Mouse (Mus musculus): ENCODE measurements around the gene Nln. TPM values are rescaled to one million over a fixed set of nuclear protein-coding genes. Genes with fewer than 3 reads are reported as not detected.

Gene Nln
- polyA plus RNA-seq, 1 experiment = 3.7 TPM

GRCm38 (mm10) chr13:104065649-104066347, 43.6 kb downstream of the Nln start:
- WGBS = 91% methylated on average over 2 of the region's 2 CpGs
- Histone ChIP-seq H3K27me3 (ENCODE audit: control insufficient read depth, insufficient read depth, low read length) (no peaks in the 10 kb centered on the region), H3K4me3 (ENCODE audit: extremely low read depth, insufficient read depth, insufficient read length) (no peak overlapping the region), H3K27ac (ENCODE audit: insufficient read depth, low read length) (no peak overlapping the region), H3K4me1 (ENCODE audit: control insufficient read depth, insufficient read depth, insufficient read length) (no peaks in the 10 kb centered on the region), H3K36me3 (ENCODE audit: control insufficient read depth, insufficient read depth, low read length) (peaks cover 8% of the 10 kb centered on the region)
- TF ChIP-seq POLR2A (IDR thresholded peaks at IDR 0.05; ENCODE audit: low read depth, low read length) = no peak
- TF ChIP-seq CTCF (IDR thresholded peaks at IDR 0.05; ENCODE audit: extremely low read depth, insufficient read depth, insufficient read length, insufficient replicate concordance) = no peak
- no peak for DNase-seq (ENCODE audit: low read depth in 1 of 2, low spot score in 2 of 2)

GRCm38 (mm10) chr13:104063061-104063460, 46.4 kb downstream of the Nln start:
- no peak for DNase-seq (ENCODE audit: low read depth in 1 of 2, low spot score in 2 of 2)
- Histone ChIP-seq H3K4me3 (ENCODE audit: extremely low read depth, insufficient read depth, insufficient read length) (no peak overlapping the region), H3K27me3 (ENCODE audit: control insufficient read depth, insufficient read depth, low read length) (no peaks in the 10 kb centered on the region), H3K36me3 (ENCODE audit: control insufficient read depth, insufficient read depth, low read length) (peaks cover 1% of the 10 kb centered on the region), H3K27ac (ENCODE audit: insufficient read depth, low read length) (no peak overlapping the region), H3K4me1 (ENCODE audit: control insufficient read depth, insufficient read depth, insufficient read length) (no peaks in the 10 kb centered on the region)
- TF ChIP-seq CTCF (IDR thresholded peaks at IDR 0.05; ENCODE audit: extremely low read depth, insufficient read depth, insufficient read length, insufficient replicate concordance) (no peak), POLR2A (IDR thresholded peaks at IDR 0.05; ENCODE audit: low read depth, low read length) (no peak)
- WGBS = 90% methylated on average over 9 of the region's 9 CpGs

GRCm38 (mm10) chr13:104061975-104062750, 47.3 kb downstream of the Nln start:
- H3K27me3 ChIP-seq (ENCODE audit: control insufficient read depth, insufficient read depth, low read length) = no peaks in the 10 kb centered on the region
- no peak for DNase-seq (ENCODE audit: low read depth in 1 of 2, low spot score in 2 of 2)
- H3K4me3 ChIP-seq (ENCODE audit: extremely low read depth, insufficient read depth, insufficient read length) = no peak overlapping the region
- no peak overlapping the region for H3K27ac ChIP-seq (ENCODE audit: insufficient read depth, low read length)
- no peaks in the 10 kb centered on the region for H3K4me1 ChIP-seq (ENCODE audit: control insufficient read depth, insufficient read depth, insufficient read length)
- WGBS = 80% methylated on average over 2 of the region's 2 CpGs
- TF ChIP-seq POLR2A (IDR thresholded peaks at IDR 0.05; ENCODE audit: low read depth, low read length) = no peak
- TF ChIP-seq CTCF (IDR thresholded peaks at IDR 0.05; ENCODE audit: extremely low read depth, insufficient read depth, insufficient read length, insufficient replicate concordance) = no peak
- peaks cover 1% of the 10 kb centered on the region for H3K36me3 ChIP-seq (ENCODE audit: control insufficient read depth, insufficient read depth, low read length)

GRCm38 (mm10) chr13:104060231-104060630, 49.2 kb downstream of the Nln start:
- H3K4me3 ChIP-seq (ENCODE audit: extremely low read depth, insufficient read depth, insufficient read length) = no peak overlapping the region
- 87% methylated on average over 1 of the region's 1 CpGs for WGBS
- no peaks in the 10 kb centered on the region for H3K4me1 ChIP-seq (ENCODE audit: control insufficient read depth, insufficient read depth, insufficient read length)
- no peak for TF ChIP-seq POLR2A (IDR thresholded peaks at IDR 0.05; ENCODE audit: low read depth, low read length)
- TF ChIP-seq CTCF (IDR thresholded peaks at IDR 0.05; ENCODE audit: extremely low read depth, insufficient read depth, insufficient read length, insufficient replicate concordance) = no peak
- H3K36me3 ChIP-seq (ENCODE audit: control insufficient read depth, insufficient read depth, low read length) = no peaks in the 10 kb centered on the region; the same call in none of the 2 replicates
- no peak overlapping the region for H3K27ac ChIP-seq (ENCODE audit: insufficient read depth, low read length)
- no peak for DNase-seq (ENCODE audit: low read depth in 1 of 2, low spot score in 2 of 2)
- H3K27me3 ChIP-seq (ENCODE audit: control insufficient read depth, insufficient read depth, low read length) = no peaks in the 10 kb centered on the region

- WGBS = 81% methylated on average over 4 of the region's 4 CpGs
- Histone ChIP-seq H3K4me1 (ENCODE audit: control insufficient read depth, insufficient read depth, insufficient read length) (no peaks in the 10 kb centered on the region), H3K27me3 (ENCODE audit: control insufficient read depth, insufficient read depth, low read length) (no peaks in the 10 kb centered on the region), H3K4me3 (ENCODE audit: extremely low read depth, insufficient read depth, insufficient read length) (no peak overlapping the region), H3K36me3 (ENCODE audit: control insufficient read depth, insufficient read depth, low read length) (no peaks in the 10 kb centered on the region; the same call in none of the 2 replicates), H3K27ac (ENCODE audit: insufficient read depth, low read length) (no peak overlapping the region)
- no peak for DNase-seq (ENCODE audit: low read depth in 1 of 2, low spot score in 2 of 2)
- TF ChIP-seq CTCF (IDR thresholded peaks at IDR 0.05; ENCODE audit: extremely low read depth, insufficient read depth, insufficient read length, insufficient replicate concordance) (no peak), POLR2A (IDR thresholded peaks at IDR 0.05; ENCODE audit: low read depth, low read length) (no peak)
Measured at GRCm38 (mm10) chr13:104059536-104059935, 49.9 kb downstream of the Nln start.

GRCm38 (mm10) chr13:104058761-104059160, 50.7 kb downstream of the Nln start:
- Histone ChIP-seq H3K27ac (ENCODE audit: insufficient read depth, low read length) (no peak overlapping the region), H3K27me3 (ENCODE audit: control insufficient read depth, insufficient read depth, low read length) (no peaks in the 10 kb centered on the region), H3K4me1 (ENCODE audit: control insufficient read depth, insufficient read depth, insufficient read length) (no peaks in the 10 kb centered on the region), H3K4me3 (ENCODE audit: extremely low read depth, insufficient read depth, insufficient read length) (no peak overlapping the region), H3K36me3 (ENCODE audit: control insufficient read depth, insufficient read depth, low read length) (no peaks in the 10 kb centered on the region; the same call in none of the 2 replicates)
- WGBS = 68% methylated on average over 9 of the region's 9 CpGs
- no peak for DNase-seq (ENCODE audit: low read depth in 1 of 2, low spot score in 2 of 2)
- TF ChIP-seq POLR2A (IDR thresholded peaks at IDR 0.05; ENCODE audit: low read depth, low read length) (no peak), CTCF (IDR thresholded peaks at IDR 0.05; ENCODE audit: extremely low read depth, insufficient read depth, insufficient read length, insufficient replicate concordance) (no peak)

Data from spleen, adult 2 months (tissue).